Mouse (Mus musculus) stomach, postnatal 0 days (tissue): Measurements from ENCODE around the gene Wipi1.

Experiments
- CTCF ChIP-seq: IDR thresholded peaks from 2 replicates; pipeline ENCODE4 v1.5.1; 2016; ENCODE audit warnings: antibody characterized with exemption, low read depth, mild to moderate bottlenecking, moderate library complexity
- EP300 ChIP-seq: optimal IDR thresholded peaks from 2 replicates; pipeline ENCODE3; 2016; ENCODE audit warnings: antibody characterized with exemption

- TF ChIP-seq CTCF = no peak
- TF ChIP-seq EP300 = no peak
These were observed 5.0 kb upstream of the Wipi1 start for GRCm38 (mm10) chr11:109616766-109617165.
